Mouse (Mus musculus): ENCODE results near the gene Bola2. TPM values are rescaled to one million over a fixed set of nuclear protein-coding genes. Genes with fewer than 3 reads are reported as not detected.

Gene Bola2
- polyA plus RNA-seq, 1 experiment from 2014 or later, result 156 TPM

DNA sequence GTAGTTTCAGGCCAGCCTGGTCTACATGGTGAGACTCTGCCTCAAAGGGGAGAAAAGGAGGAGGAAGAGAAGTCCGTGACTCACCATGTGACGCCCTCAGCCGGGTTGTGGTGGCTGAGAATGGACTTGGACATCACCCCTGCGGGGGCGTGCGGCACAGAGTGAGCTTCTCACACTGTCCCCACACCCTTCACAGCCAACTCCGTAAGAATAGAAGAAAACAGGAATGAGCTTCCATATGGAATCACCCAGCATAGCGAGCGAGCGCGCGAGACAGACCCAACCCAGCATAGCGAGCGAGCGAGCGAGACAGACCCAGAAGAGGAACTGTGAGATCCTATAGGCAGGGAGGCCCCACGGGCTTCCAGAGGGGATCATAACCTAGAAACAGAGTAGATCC lies 44.4 kb downstream of the Bola2 start:
- Histone ChIP-seq H3K4me2 (no peak overlapping the region), H3K27ac (no peak overlapping the region), H3K9me3 (no peaks in the 10 kb centered on the region), H3K4me1 (replicated peaks) (no peaks in the 10 kb centered on the region; the same call in 1 of the 2 replicates), H3K36me3 (no peaks in the 10 kb centered on the region), H3K9ac (replicated peaks) (no peak overlapping the region), H3K4me3 (replicated peaks) (no peak overlapping the region), H3K27me3 (no peaks in the 10 kb centered on the region)
- 84% methylated on average over 17 of the region's 17 CpGs for WGBS
- ATAC-seq (ENCODE audit: insufficient number of reproducible peaks, insufficient read depth, low FRiP score, low TSS enrichment, low read depth), result no peak

GRCm38 (mm10) chr7:126740132-126740735 lies 45.0 kb downstream of the Bola2 start:
- no peaks in the 10 kb centered on the region; the same call in 1 of the 2 replicates for H3K4me1 ChIP-seq (replicated peaks)
- no peak overlapping the region for H3K4me2 ChIP-seq
- no peaks in the 10 kb centered on the region for H3K27me3 ChIP-seq
- no peaks in the 10 kb centered on the region for H3K36me3 ChIP-seq
- H3K4me3 ChIP-seq (replicated peaks), result no peak overlapping the region
- H3K9me3 ChIP-seq, result no peaks in the 10 kb centered on the region
- WGBS, result 85% methylated on average over 13 of the region's 13 CpGs
- no peak overlapping the region for H3K27ac ChIP-seq
- ATAC-seq (ENCODE audit: insufficient number of reproducible peaks, insufficient read depth, low FRiP score, low TSS enrichment, low read depth), result no peak
- no peak overlapping the region for H3K9ac ChIP-seq (replicated peaks)

DNA sequence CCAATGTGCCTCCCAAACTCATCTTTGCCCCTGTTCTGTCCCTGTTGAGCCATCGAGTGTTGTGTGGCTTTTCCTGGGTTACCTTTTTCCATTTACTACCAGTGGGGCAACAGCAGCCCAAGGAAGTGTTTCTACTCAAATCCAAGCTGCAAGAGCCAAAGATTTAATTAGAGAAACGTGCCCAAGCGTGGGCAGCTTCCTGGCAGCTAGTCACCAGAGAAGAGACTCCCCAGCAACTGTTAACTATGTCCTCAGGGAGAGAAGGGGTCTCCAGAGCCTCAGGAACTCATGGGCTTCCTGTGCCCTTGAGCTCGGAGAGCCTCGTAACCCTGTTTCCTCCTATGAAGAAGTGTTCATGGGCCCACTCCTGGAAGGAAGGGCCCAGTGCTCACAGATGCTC lies 45.8 kb downstream of the Bola2 start:
- Histone ChIP-seq H3K9ac (replicated peaks) (no peak overlapping the region), H3K4me3 (replicated peaks) (no peak overlapping the region), H3K4me1 (replicated peaks) (no peaks in the 10 kb centered on the region; the same call in 1 of the 2 replicates), H3K36me3 (no peaks in the 10 kb centered on the region), H3K27ac (no peak overlapping the region), H3K4me2 (no peak overlapping the region), H3K27me3 (no peaks in the 10 kb centered on the region), H3K9me3 (no peaks in the 10 kb centered on the region)
- WGBS, result 59% methylated on average over 5 of the region's 5 CpGs
- ATAC-seq (ENCODE audit: insufficient number of reproducible peaks, insufficient read depth, low FRiP score, low TSS enrichment, low read depth), result no peak

DNA sequence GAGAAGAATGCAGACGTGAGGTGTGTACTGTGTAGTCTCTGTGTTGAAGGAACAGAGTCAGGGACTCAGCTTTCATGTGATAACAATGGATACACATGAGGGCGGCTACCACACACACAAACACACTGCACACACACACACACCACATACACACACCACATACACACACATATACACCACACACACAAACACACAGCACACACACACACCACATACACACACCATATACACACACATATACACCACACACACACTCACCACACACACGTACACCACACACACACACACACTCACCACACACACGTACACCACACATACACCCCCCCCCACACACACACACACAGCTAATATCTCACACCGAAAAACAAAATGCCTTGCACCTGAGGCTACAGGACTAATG lies 46.3 kb downstream of the Bola2 start:
- H3K9ac ChIP-seq (replicated peaks), result no peak overlapping the region
- peak; percentile 66; the same call in 1 of the 2 replicates for ATAC-seq (ENCODE audit: insufficient number of reproducible peaks, insufficient read depth, low FRiP score, low TSS enrichment, low read depth)
- H3K27me3 ChIP-seq, result no peaks in the 10 kb centered on the region
- WGBS, result 79% methylated on average over 5 of the region's 5 CpGs
- H3K9me3 ChIP-seq, result no peaks in the 10 kb centered on the region
- no peak overlapping the region for H3K27ac ChIP-seq
- H3K4me2 ChIP-seq, result no peak overlapping the region
- H3K4me1 ChIP-seq (replicated peaks), result peaks cover 3% of the 10 kb centered on the region
- H3K36me3 ChIP-seq, result no peaks in the 10 kb centered on the region
- H3K4me3 ChIP-seq (replicated peaks), result no peak overlapping the region

GRCm38 (mm10) chr7:126741964-126742482 lies 46.8 kb downstream of the Bola2 start:
- no peak overlapping the region for H3K4me3 ChIP-seq (replicated peaks)
- 88% methylated on average over 13 of the region's 13 CpGs for WGBS
- H3K4me2 ChIP-seq, result no peak overlapping the region
- no peaks in the 10 kb centered on the region for H3K27me3 ChIP-seq
- no peak overlapping the region for H3K27ac ChIP-seq
- no peaks in the 10 kb centered on the region for H3K9me3 ChIP-seq
- peaks cover 8% of the 10 kb centered on the region for H3K4me1 ChIP-seq (replicated peaks)
- H3K9ac ChIP-seq (replicated peaks), result no peak overlapping the region
- no peaks in the 10 kb centered on the region for H3K36me3 ChIP-seq
- ATAC-seq (ENCODE audit: insufficient number of reproducible peaks, insufficient read depth, low FRiP score, low TSS enrichment, low read depth), result no peak

- Histone ChIP-seq H3K9ac (replicated peaks) (no peak overlapping the region), H3K4me2 (no peak overlapping the region), H3K27ac (no peak overlapping the region), H3K4me3 (replicated peaks) (no peak overlapping the region), H3K9me3 (no peaks in the 10 kb centered on the region), H3K36me3 (no peaks in the 10 kb centered on the region), H3K4me1 (replicated peaks) (peaks cover 8% of the 10 kb centered on the region; the same call in 1 of the 2 replicates), H3K27me3 (no peaks in the 10 kb centered on the region)
- no peak for ATAC-seq (ENCODE audit: insufficient number of reproducible peaks, insufficient read depth, low FRiP score, low TSS enrichment, low read depth)
- WGBS, result 92% methylated on average over 12 of the region's 12 CpGs
These were observed 50.9 kb downstream of the Bola2 start for GRCm38 (mm10) chr7:126746066-126746465.

DNA sequence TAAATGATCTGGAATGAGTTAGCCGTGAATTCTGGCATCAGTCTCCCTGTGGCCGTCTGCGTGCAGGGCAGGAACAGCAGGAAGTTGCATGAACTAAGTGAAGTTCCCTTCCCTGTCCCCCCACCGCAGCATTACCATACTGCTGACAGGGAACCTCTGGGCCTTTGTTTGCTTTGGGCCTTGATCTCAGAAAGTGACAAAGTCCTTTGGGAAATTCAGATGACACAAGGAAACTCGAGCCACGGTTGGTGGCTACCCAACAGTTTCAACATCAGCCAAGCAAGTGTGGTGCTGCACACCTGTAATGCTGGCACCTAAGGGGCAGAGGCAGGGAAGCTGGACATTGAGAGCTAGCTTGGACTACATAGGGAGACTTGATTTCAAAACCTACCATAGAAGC lies 51.6 kb downstream of the Bola2 start:
- H3K9ac ChIP-seq (replicated peaks), result no peak overlapping the region
- WGBS, result 27% methylated on average over 6 of the region's 6 CpGs

DNA sequence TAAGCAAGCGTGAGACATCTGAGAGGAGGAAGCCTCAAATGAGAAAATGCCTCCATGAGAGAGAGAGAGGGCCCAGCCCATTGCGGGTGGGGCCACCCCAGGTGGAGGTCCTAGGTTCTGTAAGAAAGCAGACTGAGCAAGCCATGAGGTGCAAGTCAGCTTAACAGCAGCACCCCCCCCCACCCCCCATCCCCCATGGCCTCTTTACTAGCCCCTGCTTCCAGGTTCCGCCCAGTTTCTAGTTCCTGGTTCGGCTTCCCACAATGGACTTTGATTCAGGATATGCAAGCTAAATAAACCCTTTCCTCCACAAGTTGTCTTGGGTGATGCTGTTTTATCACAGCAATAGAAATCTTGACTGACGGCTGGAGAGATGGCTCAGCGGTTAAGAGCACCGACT lies 53.6 kb downstream of the Bola2 start:
- WGBS, result 67% methylated on average over 7 of the region's 7 CpGs
- H3K4me1 ChIP-seq (replicated peaks), result peaks cover 8% of the 10 kb centered on the region; the same call in 1 of the 2 replicates
- H3K27ac ChIP-seq, result no peak overlapping the region
- no peaks in the 10 kb centered on the region for H3K27me3 ChIP-seq
- ATAC-seq (ENCODE audit: insufficient number of reproducible peaks, insufficient read depth, low FRiP score, low TSS enrichment, low read depth), result no peak
- no peak overlapping the region for H3K4me2 ChIP-seq
- no peak overlapping the region for H3K9ac ChIP-seq (replicated peaks)
- no peak overlapping the region for H3K4me3 ChIP-seq (replicated peaks)
- no peaks in the 10 kb centered on the region for H3K36me3 ChIP-seq
- no peaks in the 10 kb centered on the region for H3K9me3 ChIP-seq

More for the DNA sequence above, 51.6 kb downstream of the Bola2 start:
- H3K9me3 ChIP-seq, result no peaks in the 10 kb centered on the region
- H3K4me3 ChIP-seq (replicated peaks), result no peak overlapping the region
- no peak for ATAC-seq (ENCODE audit: insufficient number of reproducible peaks, insufficient read depth, low FRiP score, low TSS enrichment, low read depth)
- H3K4me1 ChIP-seq (replicated peaks), result peaks cover 8% of the 10 kb centered on the region; the same call in 1 of the 2 replicates
- H3K27ac ChIP-seq, result no peak overlapping the region
- H3K36me3 ChIP-seq, result no peaks in the 10 kb centered on the region
- H3K4me2 ChIP-seq, result no peak overlapping the region
- no peaks in the 10 kb centered on the region for H3K27me3 ChIP-seq

Other genes starting within 250 kb of the Bola2 start
- gene Atp2a1, start 232.3 kb upstream of the Bola2 start, polyA plus RNA-seq (2016; fragmentation: Nextera tagmentation; extraction: Ambion mirVana), result 52.5 and 54.1 TPM in 2 replicates
- 57.8 and 59.9 TPM in 2 replicates for gene Sh2b1, start 220.0 kb upstream of the Bola2 start, polyA plus RNA-seq (2016; fragmentation: Nextera tagmentation; extraction: Ambion mirVana)
- gene Tufm, start 208.0 kb upstream of the Bola2 start, polyA plus RNA-seq (2016; fragmentation: Nextera tagmentation; extraction: Ambion mirVana), result 137 and 140 TPM in 2 replicates
- 59.6 and 65.8 TPM in 2 replicates for gene Atxn2l, start 192.0 kb upstream of the Bola2 start, polyA plus RNA-seq (2016; fragmentation: Nextera tagmentation; extraction: Ambion mirVana)
- 202 and 205 TPM in 2 replicates for gene Eif3c, start 129.0 kb upstream of the Bola2 start, polyA plus RNA-seq (2016; fragmentation: Nextera tagmentation; extraction: Ambion mirVana)
- 0.56 and 0.90 TPM in 2 replicates for gene Apobr, start 110.5 kb upstream of the Bola2 start, polyA plus RNA-seq (2016; fragmentation: Nextera tagmentation; extraction: Ambion mirVana)
- gene Cln3, start 109.6 kb upstream of the Bola2 start, polyA plus RNA-seq (2016; fragmentation: Nextera tagmentation; extraction: Ambion mirVana), result 34.0 TPM in 2 replicates
- not detected in 2 replicates for gene Il27, start 100.5 kb upstream of the Bola2 start, polyA plus RNA-seq (2016; fragmentation: Nextera tagmentation; extraction: Ambion mirVana)
- 0.28 TPM in 1 of 2 replicates, not detected in the other for gene Nupr1, start 64.5 kb upstream of the Bola2 start, polyA plus RNA-seq (2016; fragmentation: Nextera tagmentation; extraction: Ambion mirVana)
- gene Sgf29, start 46.1 kb upstream of the Bola2 start, polyA plus RNA-seq (2016; fragmentation: Nextera tagmentation; extraction: Ambion mirVana), result 47.7 and 49.1 TPM in 2 replicates
- gene Sult1a1, start 19.0 kb upstream of the Bola2 start, polyA plus RNA-seq (2016; fragmentation: Nextera tagmentation; extraction: Ambion mirVana), result 0.83 and 1.2 TPM in 2 replicates
- 14.5 and 14.7 TPM in 2 replicates for gene Slx1b, start 383 bp downstream of the Bola2 start, polyA plus RNA-seq (2016; fragmentation: Nextera tagmentation; extraction: Ambion mirVana)
- gene Coro1a, start 12.4 kb downstream of the Bola2 start, polyA plus RNA-seq (2016; fragmentation: Nextera tagmentation; extraction: Ambion mirVana), result 36.6 and 39.1 TPM in 2 replicates
- 36.4 and 38.5 TPM in 2 replicates for gene Mapk3, start 64.2 kb downstream of the Bola2 start, polyA plus RNA-seq (2016; fragmentation: Nextera tagmentation; extraction: Ambion mirVana)
- 1.3 and 2.4 TPM in 2 replicates for gene Gdpd3, start 70.9 kb downstream of the Bola2 start, polyA plus RNA-seq (2016; fragmentation: Nextera tagmentation; extraction: Ambion mirVana)
- gene Ypel3, start 81.6 kb downstream of the Bola2 start, polyA plus RNA-seq (2016; fragmentation: Nextera tagmentation; extraction: Ambion mirVana), result 104 and 126 TPM in 2 replicates
- 0.50 and 0.68 TPM in 2 replicates for gene Tbx6, start 86.1 kb downstream of the Bola2 start, polyA plus RNA-seq (2016; fragmentation: Nextera tagmentation; extraction: Ambion mirVana)
- gene Ppp4c, start 97.1 kb downstream of the Bola2 start, polyA plus RNA-seq (2016; fragmentation: Nextera tagmentation; extraction: Ambion mirVana), result 378 and 401 TPM in 2 replicates
- 0.19 and 0.33 TPM in 2 replicates for gene Fam57b, start 102.3 kb downstream of the Bola2 start, polyA plus RNA-seq (2016; fragmentation: Nextera tagmentation; extraction: Ambion mirVana)
- gene 4930451I11Rik, start 136.2 kb downstream of the Bola2 start, polyA plus RNA-seq (2016; fragmentation: Nextera tagmentation; extraction: Ambion mirVana), result not detected in 2 replicates
- gene Doc2a, start 152.0 kb downstream of the Bola2 start, polyA plus RNA-seq (2016; fragmentation: Nextera tagmentation; extraction: Ambion mirVana), result 1.5 and 2.3 TPM in 2 replicates
- gene Hirip3, start 166.6 kb downstream of the Bola2 start, polyA plus RNA-seq (2016; fragmentation: Nextera tagmentation; extraction: Ambion mirVana), result 46.1 and 50.7 TPM in 2 replicates
- 93.3 and 101 TPM in 2 replicates for gene Ino80e, start 167.0 kb downstream of the Bola2 start, polyA plus RNA-seq (2016; fragmentation: Nextera tagmentation; extraction: Ambion mirVana)
- 58.2 and 60.3 TPM in 2 replicates for gene Taok2, start 189.3 kb downstream of the Bola2 start, polyA plus RNA-seq (2016; fragmentation: Nextera tagmentation; extraction: Ambion mirVana)
- 17.7 and 18.0 TPM in 2 replicates for gene Tmem219, start 227.5 kb downstream of the Bola2 start, polyA plus RNA-seq (2016; fragmentation: Nextera tagmentation; extraction: Ambion mirVana)
- gene Kctd13, start 233.5 kb downstream of the Bola2 start, polyA plus RNA-seq (2016; fragmentation: Nextera tagmentation; extraction: Ambion mirVana), result 18.3 and 19.7 TPM in 2 replicates